Mouse (Mus musculus) midbrain, embryonic 15.5 days (tissue): ENCODE measurements at regions not wholly inside any gene's neighbourhood (a gene's known extent, or its start where the extent isn't known, plus 50 kb on each side); places are given as distances from the start of the nearest gene placed in this dataset.

Experiments
- ATAC-seq: fragments of 200-750 bp; cut with Nextera tagmentation; replicated peaks from 2 replicates; pipeline ENCODE4 v1.8.0; 2017; ENCODE audit warnings: moderate TSS enrichment
- H3K27ac ChIP-seq: fragments of 300-500 bp; sonication (generic); 2 replicates; pipeline ENCODE4 v1.5.1; 2015; ENCODE audit warnings: mild to moderate bottlenecking, inconsistent platforms
- H3K27me3 ChIP-seq: fragments of 300-500 bp; sonication (generic); replicated peaks from 2 replicates; pipeline ENCODE4 v1.6.1; 2015; ENCODE audit warnings: inconsistent platforms
- H3K36me3 ChIP-seq: fragments of 300-500 bp; sonication (generic); replicated peaks from 2 replicates; pipeline ENCODE4 v1.6.1; 2015; ENCODE audit warnings: inconsistent platforms
- H3K4me1 ChIP-seq: fragments of 300-500 bp; sonication (generic); 2 replicates; pipeline ENCODE4 v1.6.1; 2015; ENCODE audit warnings: inconsistent platforms
- H3K4me2 ChIP-seq: fragments of 300-500 bp; sonication (generic); 2 replicates; pipeline ENCODE4 v1.6.1; 2015; ENCODE audit warnings: inconsistent platforms, mild to moderate bottlenecking, moderate library complexity
- H3K4me3 ChIP-seq: fragments of 300-500 bp; sonication (generic); 2 replicates; pipeline ENCODE4 v1.5.1; 2015; ENCODE audit warnings: mild to moderate bottlenecking, inconsistent platforms
- H3K9ac ChIP-seq: fragments of 300-500 bp; sonication (generic); 2 replicates; pipeline ENCODE4 v1.6.1; 2015; ENCODE audit warnings: mild to moderate bottlenecking, inconsistent platforms
- H3K9me3 ChIP-seq: fragments of 300-500 bp; sonication (generic); 2 replicates; pipeline ENCODE4 v1.6.1; 2016; ENCODE audit warnings: inconsistent platforms
- WGBS: fragments of 180-500 bp; shearing (Covaris S2); methylation state at CpG from one replicate; pipeline ENCODE4 v1.1.7; 2015; ENCODE audit warnings: mixed read lengths; 5-methylcytosine and 5-hydroxymethylcytosine counted together

GRCm38 (mm10) chr8:86203107-86203506, 362.3 kb downstream of the Phkb start:
- H3K4me3 ChIP-seq, result no peak overlapping the region
- no peak overlapping the region for H3K9ac ChIP-seq
- H3K4me1 ChIP-seq, result peaks cover 8% of the 10 kb centered on the region; the same call in 1 of the 2 replicates
- ATAC-seq, result no peak
- H3K4me2 ChIP-seq, result no peak overlapping the region
- no peaks in the 10 kb centered on the region for H3K9me3 ChIP-seq
- no peaks in the 10 kb centered on the region for H3K27me3 ChIP-seq
- H3K27ac ChIP-seq, result 0 out of 2 replicates have a peak overlapping the region, but pooled peaks have one; percentile 2
- 57% methylated on average over 9 of the region's 9 CpGs for WGBS
- H3K36me3 ChIP-seq, result no peaks in the 10 kb centered on the region

GRCm38 (mm10) chr8:86201830-86202229, 361.1 kb downstream of the Phkb start:
- H3K9me3 ChIP-seq, result no peaks in the 10 kb centered on the region
- no peak for ATAC-seq
- H3K9ac ChIP-seq, result no peak overlapping the region
- peaks cover 8% of the 10 kb centered on the region; the same call in 1 of the 2 replicates for H3K4me1 ChIP-seq
- no peak overlapping the region for H3K4me3 ChIP-seq
- WGBS, result 87% methylated on average over 4 of the region's 4 CpGs
- H3K36me3 ChIP-seq, result no peaks in the 10 kb centered on the region
- no peak overlapping the region for H3K27ac ChIP-seq
- H3K4me2 ChIP-seq, result no peak overlapping the region
- no peaks in the 10 kb centered on the region for H3K27me3 ChIP-seq

- Histone ChIP-seq H3K4me1 (no peaks in the 10 kb centered on the region), H3K4me2 (no peak overlapping the region), H3K9me3 (no peaks in the 10 kb centered on the region), H3K4me3 (no peak overlapping the region), H3K27ac (no peak overlapping the region), H3K9ac (no peak overlapping the region), H3K36me3 (no peaks in the 10 kb centered on the region), H3K27me3 (no peaks in the 10 kb centered on the region)
- WGBS, result 84% methylated on average over 4 of the region's 4 CpGs
- no peak for ATAC-seq
These were observed 351.5 kb downstream of the Phkb start for GRCm38 (mm10) chr8:86192262-86192661.

- H3K4me1 ChIP-seq, result no peaks in the 10 kb centered on the region
- no peak for ATAC-seq
- H3K27me3 ChIP-seq, result no peaks in the 10 kb centered on the region
- no peak overlapping the region for H3K4me2 ChIP-seq
- H3K36me3 ChIP-seq, result no peaks in the 10 kb centered on the region
- no peaks in the 10 kb centered on the region for H3K9me3 ChIP-seq
- 90% methylated on average over 5 of the region's 5 CpGs for WGBS
- no peak overlapping the region for H3K4me3 ChIP-seq
- H3K27ac ChIP-seq, result no peak overlapping the region
- H3K9ac ChIP-seq, result no peak overlapping the region
These were observed 343.9 kb downstream of the Phkb start for GRCm38 (mm10) chr8:86184671-86185070.

GRCm38 (mm10) chr8:86180793-86181192, 340.0 kb downstream of the Phkb start:
- 85% methylated on average over 3 of the region's 3 CpGs for WGBS
- Histone ChIP-seq H3K9me3 (no peaks in the 10 kb centered on the region), H3K36me3 (no peaks in the 10 kb centered on the region), H3K4me1 (no peaks in the 10 kb centered on the region), H3K4me2 (no peak overlapping the region), H3K4me3 (no peak overlapping the region), H3K9ac (no peak overlapping the region), H3K27ac (no peak overlapping the region), H3K27me3 (no peaks in the 10 kb centered on the region)
- ATAC-seq, result no peak

GRCm38 (mm10) chr8:86170091-86170490, 329.3 kb downstream of the Phkb start:
- Histone ChIP-seq H3K9ac (no peak overlapping the region), H3K27ac (no peak overlapping the region), H3K4me3 (no peak overlapping the region), H3K4me1 (no peaks in the 10 kb centered on the region), H3K27me3 (no peaks in the 10 kb centered on the region), H3K36me3 (no peaks in the 10 kb centered on the region), H3K4me2 (no peak overlapping the region), H3K9me3 (no peaks in the 10 kb centered on the region)
- WGBS, result 75% methylated on average over 1 of the region's 1 CpGs
- no peak for ATAC-seq

GRCm38 (mm10) chr8:86164818-86165217, 324.1 kb downstream of the Phkb start:
- no peak overlapping the region for H3K4me3 ChIP-seq
- H3K27me3 ChIP-seq, result no peaks in the 10 kb centered on the region
- H3K4me1 ChIP-seq, result no peaks in the 10 kb centered on the region
- no peak overlapping the region for H3K9ac ChIP-seq
- H3K27ac ChIP-seq, result no peak overlapping the region
- H3K4me2 ChIP-seq, result no peak overlapping the region
- no peaks in the 10 kb centered on the region for H3K9me3 ChIP-seq
- 83% methylated on average over 2 of the region's 2 CpGs for WGBS
- no peaks in the 10 kb centered on the region for H3K36me3 ChIP-seq
- ATAC-seq, result no peak

- no peaks in the 10 kb centered on the region for H3K27me3 ChIP-seq
- no peak for ATAC-seq
- H3K4me1 ChIP-seq, result no peaks in the 10 kb centered on the region
- H3K27ac ChIP-seq, result peak overlapping the region; percentile 12; the same call in 1 of the 2 replicates
- no peaks in the 10 kb centered on the region for H3K9me3 ChIP-seq
- H3K36me3 ChIP-seq, result no peaks in the 10 kb centered on the region
- H3K4me3 ChIP-seq, result no peak overlapping the region
- H3K9ac ChIP-seq, result no peak overlapping the region
- no peak overlapping the region for H3K4me2 ChIP-seq
- WGBS, result 72% methylated on average over 6 of the region's 6 CpGs
These were observed 318.5 kb downstream of the Phkb start for GRCm38 (mm10) chr8:86159074-86159783.

GRCm38 (mm10) chr8:86147586-86147985, 306.8 kb downstream of the Phkb start:
- no peak for ATAC-seq
- WGBS, result 80% methylated on average over 6 of the region's 6 CpGs
- no peak overlapping the region for H3K27ac ChIP-seq
- H3K27me3 ChIP-seq, result no peaks in the 10 kb centered on the region
- H3K36me3 ChIP-seq, result no peaks in the 10 kb centered on the region
- no peaks in the 10 kb centered on the region for H3K4me1 ChIP-seq
- no peak overlapping the region for H3K4me3 ChIP-seq
- no peak overlapping the region for H3K9ac ChIP-seq
- no peak overlapping the region for H3K4me2 ChIP-seq
- no peaks in the 10 kb centered on the region for H3K9me3 ChIP-seq

GRCm38 (mm10) chr8:86125244-86125643, 284.5 kb downstream of the Phkb start:
- H3K4me1 ChIP-seq, result no peaks in the 10 kb centered on the region
- H3K4me2 ChIP-seq, result no peak overlapping the region
- H3K36me3 ChIP-seq, result no peaks in the 10 kb centered on the region
- no peak overlapping the region for H3K27ac ChIP-seq
- WGBS, result 78% methylated on average over 2 of the region's 2 CpGs
- no peak overlapping the region for H3K4me3 ChIP-seq
- H3K27me3 ChIP-seq, result no peaks in the 10 kb centered on the region
- ATAC-seq, result no peak
- no peaks in the 10 kb centered on the region for H3K9me3 ChIP-seq
- no peak overlapping the region for H3K9ac ChIP-seq

GRCm38 (mm10) chr8:86124655-86125054, 283.9 kb downstream of the Phkb start:
- Histone ChIP-seq H3K4me2 (no peak overlapping the region), H3K9ac (no peak overlapping the region), H3K27ac (no peak overlapping the region), H3K27me3 (no peaks in the 10 kb centered on the region), H3K4me3 (no peak overlapping the region), H3K4me1 (no peaks in the 10 kb centered on the region), H3K36me3 (no peaks in the 10 kb centered on the region), H3K9me3 (no peaks in the 10 kb centered on the region)
- 78% methylated on average over 1 of the region's 1 CpGs for WGBS
- no peak for ATAC-seq
